Mouse (Mus musculus): ENCODE data around the gene Ints11. TPM values are rescaled to one million over a fixed set of nuclear protein-coding genes. Genes with fewer than 3 reads are reported as not detected.

Gene Ints11
- polyA plus RNA-seq (2012; rRNA removed; ENCODE audit: low replicate concordance) = 33.7 and 47.4 TPM in 2 replicates

GRCm38 (mm10) chr4:155869317-155870033 is at the start of gene Ints11, which contains the start of gene Cptp:
Gene Ints11, plus strand, starts transcription at chr4:155869546.
Gene Cptp, minus strand, starts transcription at chr4:155869440.

GRCm38 (mm10) chr4:155831205-155831766 is 38.1 kb upstream of the Ints11 start, which contains the start of gene Aurkaip1:
Gene Aurkaip1, plus strand, starts transcription at chr4:155831272.

GRCm38 (mm10) chr4:155839483-155839910 is 29.8 kb upstream of the Ints11 start, which contains the start of gene Mxra8:
Gene Mxra8, plus strand, starts transcription at chr4:155839680.

GRCm38 (mm10) chr4:155846871-155847578 is 22.3 kb upstream of the Ints11 start, which contains the start of gene Dvl1:
Gene Dvl1, plus strand, starts transcription at chr4:155847402.

GRCm38 (mm10) chr4:155863001-155863400 is 6.3 kb upstream of the Ints11 start, which contains the start of gene Tas1r3:
Gene Tas1r3, minus strand, starts transcription at chr4:155863362.

GRCm38 (mm10) chr4:155891551-155892001 is 22.2 kb downstream of the Ints11 start, which contains the start of the genes Pusl1 and Acap3:
Gene Pusl1, minus strand, starts transcription at chr4:155891781.
Gene Acap3, plus strand, starts transcription at chr4:155891822.

Other genes starting within 250 kb of the Ints11 start
- gene Cdk11b, start 244.7 kb upstream of the Ints11 start, polyA plus RNA-seq (2012; rRNA removed; ENCODE audit: low replicate concordance) = 16.8 and 20.2 TPM in 2 replicates
- not detected in 2 replicates for gene Gm10563, start 224.1 kb upstream of the Ints11 start, polyA plus RNA-seq (2012; rRNA removed; ENCODE audit: low replicate concordance)
- 52.3 and 103 TPM in 2 replicates for gene Mmp23, start 216.2 kb upstream of the Ints11 start, polyA plus RNA-seq (2012; rRNA removed; ENCODE audit: low replicate concordance)
- 64.0 and 102 TPM in 2 replicates for gene Mib2, start 200.3 kb upstream of the Ints11 start, polyA plus RNA-seq (2012; rRNA removed; ENCODE audit: low replicate concordance)
- gene Fndc10, start 175.2 kb upstream of the Ints11 start, polyA plus RNA-seq (2012; rRNA removed; ENCODE audit: low replicate concordance) = 21.6 and 35.6 TPM in 2 replicates
- gene Ssu72, start 164.7 kb upstream of the Ints11 start, polyA plus RNA-seq (2012; rRNA removed; ENCODE audit: low replicate concordance) = 88.8 and 157 TPM in 2 replicates
- 2.1 and 2.6 TPM in 2 replicates for gene Tmem240, start 134.7 kb upstream of the Ints11 start, polyA plus RNA-seq (2012; rRNA removed; ENCODE audit: low replicate concordance)
- gene Atad3a, start 108.5 kb upstream of the Ints11 start, polyA plus RNA-seq (2012; rRNA removed; ENCODE audit: low replicate concordance) = 140 and 144 TPM in 2 replicates
- 24.1 and 41.9 TPM in 2 replicates for gene Vwa1, start 94.8 kb upstream of the Ints11 start, polyA plus RNA-seq (2012; rRNA removed; ENCODE audit: low replicate concordance)
- gene Tmem88b, start 83.7 kb upstream of the Ints11 start, polyA plus RNA-seq (2012; rRNA removed; ENCODE audit: low replicate concordance) = 1.9 and 2.6 TPM in 2 replicates
- 0.32 and 0.54 TPM in 2 replicates for gene Ankrd65, start 79.1 kb upstream of the Ints11 start, polyA plus RNA-seq (2012; rRNA removed; ENCODE audit: low replicate concordance)
- 47.4 and 59.6 TPM in 2 replicates for gene Mrpl20, start 66.7 kb upstream of the Ints11 start, polyA plus RNA-seq (2012; rRNA removed; ENCODE audit: low replicate concordance)
- 63.4 and 98.7 TPM in 2 replicates for gene Ccnl2, start 57.1 kb upstream of the Ints11 start, polyA plus RNA-seq (2012; rRNA removed; ENCODE audit: low replicate concordance)
- gene Aurkaip1, start 38.3 kb upstream of the Ints11 start, polyA plus RNA-seq (2012; rRNA removed; ENCODE audit: low replicate concordance) = 149 and 245 TPM in 2 replicates
- 274 and 383 TPM in 2 replicates for gene Mxra8, start 29.9 kb upstream of the Ints11 start, polyA plus RNA-seq (2012; rRNA removed; ENCODE audit: low replicate concordance)
- 153 and 223 TPM in 2 replicates for gene Dvl1, start 22.1 kb upstream of the Ints11 start, polyA plus RNA-seq (2012; rRNA removed; ENCODE audit: low replicate concordance)
- 1.3 and 1.5 TPM in 2 replicates for gene Tas1r3, start 6.2 kb upstream of the Ints11 start, polyA plus RNA-seq (2012; rRNA removed; ENCODE audit: low replicate concordance)
- gene Cptp, start 106 bp upstream of the Ints11 start, polyA plus RNA-seq (2012; rRNA removed; ENCODE audit: low replicate concordance) = 32.4 and 36.2 TPM in 2 replicates
- gene Pusl1, start 22.2 kb downstream of the Ints11 start, polyA plus RNA-seq (2012; rRNA removed; ENCODE audit: low replicate concordance) = 61.9 and 134 TPM in 2 replicates
- 43.7 and 50.5 TPM in 2 replicates for gene Acap3, start 22.3 kb downstream of the Ints11 start, polyA plus RNA-seq (2012; rRNA removed; ENCODE audit: low replicate concordance)
- 39.4 and 89.6 TPM in 2 replicates for gene Ube2j2, start 74.3 kb downstream of the Ints11 start, polyA plus RNA-seq (2012; rRNA removed; ENCODE audit: low replicate concordance)
- gene C1qtnf12, start 92.8 kb downstream of the Ints11 start, polyA plus RNA-seq (2012; rRNA removed; ENCODE audit: low replicate concordance) = 113 and 117 TPM in 2 replicates
- 5.2 and 10.7 TPM in 2 replicates for gene B3galt6, start 123.1 kb downstream of the Ints11 start, polyA plus RNA-seq (2012; rRNA removed; ENCODE audit: low replicate concordance)
- 61.5 and 63.6 TPM in 2 replicates for gene Sdf4, start 123.3 kb downstream of the Ints11 start, polyA plus RNA-seq (2012; rRNA removed; ENCODE audit: low replicate concordance)
- 28.1 and 40.7 TPM in 2 replicates for gene Tnfrsf4, start 144.3 kb downstream of the Ints11 start, polyA plus RNA-seq (2012; rRNA removed; ENCODE audit: low replicate concordance)
- gene Tnfrsf18, start 156.6 kb downstream of the Ints11 start, polyA plus RNA-seq (2012; rRNA removed; ENCODE audit: low replicate concordance) = 22.0 and 26.1 TPM in 2 replicates
- 4.0 and 4.9 TPM in 2 replicates for gene Ttll10, start 189.9 kb downstream of the Ints11 start, polyA plus RNA-seq (2012; rRNA removed; ENCODE audit: low replicate concordance)
- gene 9430015G10Rik, start 240.4 kb downstream of the Ints11 start, polyA plus RNA-seq (2012; rRNA removed; ENCODE audit: low replicate concordance) = 27.3 and 33.1 TPM in 2 replicates

All from mammary gland, adult 2 months (tissue).